9 mouse cellular contexts compared by ENCODE assay signal in genomic region chr12:107085906-107086655, GRCm38 (mm10).
DNase-seq lines count a peak whose midpoint lies in the region.
"Had no signal": no experiment of that assay in that cellular context is flagged by ENCODE, and none has a peak within 500 bp of the region (broad histone marks: within the 10 kb centered on the region; RNA-seq: fewer than 3 reads in every experiment).

No protein-coding gene starts in this region.

- WGBS in hindbrain, embryonic 10.5 days: 50% methylated on average over 16 of the region's 16 CpGs
- WGBS in midbrain, embryonic 10.5 days: 59% methylated on average over 16 of the region's 16 CpGs

- peak; percentile 25 to 40 for DNase-seq in urinary bladder, postnatal 36 days (ENCODE audit: low spot score in 2 of 2)
- DNase-seq in urinary bladder, adult 2 months (ENCODE audit: low spot score): no peak
- peak; percentile 83 for DNase-seq in embryo, embryonic 10 days (ENCODE audit: low spot score)
- DNase-seq in hindbrain, embryonic 10.5 days (ENCODE audit: low spot score): peak; percentile 72
- peak; percentile 13 to 24 for DNase-seq in layer of hippocampus, postnatal 36 days
- DNase-seq in midbrain, embryonic 10.5 days (ENCODE audit: low spot score): peak; percentile 70
- DNase-seq in spleen, adult 18-20 months: peak; percentile 9 to 34
- DNase-seq in gastrocnemius, postnatal 10 days: no peak

- H3K9me3 ChIP-seq in hindbrain, embryonic 10.5 days: no peaks in the 10 kb centered on the region
- no peaks in the 10 kb centered on the region for H3K9me3 ChIP-seq in midbrain, embryonic 10.5 days (replicated peaks)
- H3K9me3 ChIP-seq: lung, embryonic 15.5 days had no signal

- peaks cover 28% of the 10 kb centered on the region for H3K4me1 ChIP-seq in hindbrain, embryonic 10.5 days (replicated peaks)
- H3K4me1 ChIP-seq in midbrain, embryonic 10.5 days: peaks cover 11% of the 10 kb centered on the region
- H3K4me1 ChIP-seq: lung, embryonic 15.5 days had no signal

- H3K36me3 ChIP-seq in hindbrain, embryonic 10.5 days: no peaks in the 10 kb centered on the region
- H3K36me3 ChIP-seq in midbrain, embryonic 10.5 days: no peaks in the 10 kb centered on the region
- H3K36me3 ChIP-seq: lung, embryonic 15.5 days had no signal

- no peak overlapping the region for H3K27ac ChIP-seq in hindbrain, embryonic 10.5 days
- H3K27ac ChIP-seq in midbrain, embryonic 10.5 days (replicated peaks): no peak overlapping the region
- H3K27ac ChIP-seq: lung, embryonic 15.5 days had no signal

- no peaks in the 10 kb centered on the region for H3K27me3 ChIP-seq in hindbrain, embryonic 10.5 days (ENCODE audit: insufficient read depth, poor library complexity, severe bottlenecking)
- no peaks in the 10 kb centered on the region for H3K27me3 ChIP-seq in midbrain, embryonic 10.5 days (ENCODE audit: low read depth, poor library complexity, severe bottlenecking)
- H3K27me3 ChIP-seq: lung, embryonic 15.5 days had no signal

- H3K4me3 ChIP-seq in hindbrain, embryonic 10.5 days: no peak overlapping the region
- H3K4me3 ChIP-seq in midbrain, embryonic 10.5 days: no peak overlapping the region
- H3K4me3 ChIP-seq: lung, embryonic 15.5 days had no signal

Comparison
In these comparisons a context has a peak if more than half of its experiments do, and no peak if none do; other contexts are left out.
1. DNase-seq: peak in urinary bladder, postnatal 36 days (2 of 2), embryo, embryonic 10 days (single experiment), hindbrain, embryonic 10.5 days (single experiment), layer of hippocampus, postnatal 36 days (2 of 2), midbrain, embryonic 10.5 days (single experiment) and spleen, adult 18-20 months (2 of 2); none in urinary bladder, adult 2 months (single experiment) and gastrocnemius, postnatal 10 days (single experiment).